Mouse (Mus musculus): ENCODE data around the gene Vsx1. TPM values are rescaled to one million over a fixed set of nuclear protein-coding genes. Genes with fewer than 3 reads are reported as not detected.

Vsx1 gene
- polyA plus RNA-seq, 1 experiment from 2014 or later, result not detected

GRCm38 (mm10) chr2:150643166-150643565, 46.0 kb downstream of the Vsx1 start:
- 80% methylated on average over 1 of the region's 1 CpGs for WGBS
- Histone ChIP-seq H3K9ac (ENCODE audit: low read length) (no peak overlapping the region), H3K36me3 (ENCODE audit: control insufficient read depth, insufficient read depth, low read length) (no peaks in the 10 kb centered on the region), H3K4me1 (replicated peaks; ENCODE audit: control insufficient read depth, insufficient read depth, low read length) (peaks cover 9% of the 10 kb centered on the region; the same call in 1 of the 2 replicates), H3K9me3 (ENCODE audit: control insufficient read depth, low read length) (no peaks in the 10 kb centered on the region), H3K4me3 (ENCODE audit: low read depth, low read length) (no peak overlapping the region), H3K4me2 (ENCODE audit: low read length) (no peak overlapping the region), H3K27me3 (replicated peaks; ENCODE audit: control insufficient read depth, insufficient read depth, low read length) (no peaks in the 10 kb centered on the region), H3K27ac (ENCODE audit: low read depth) (peak overlapping the region; percentile 43; the same call in 1 of the 2 replicates)
- ATAC-seq (replicated peaks; ENCODE audit: low FRiP score, low TSS enrichment, low read depth), result no peak
- no peak for DNase-seq (ENCODE audit: low spot score)

GRCm38 (mm10) chr2:150638370-150638733, 50.8 kb downstream of the Vsx1 start:
- no peak for ATAC-seq (replicated peaks; ENCODE audit: low FRiP score, low TSS enrichment, low read depth)
- Histone ChIP-seq H3K4me3 (ENCODE audit: low read depth, low read length) (no peak overlapping the region), H3K27ac (ENCODE audit: low read depth) (no peak overlapping the region)

GRCm38 (mm10) chr2:150637702-150638369, 51.3 kb downstream of the Vsx1 start:
- no peaks in the 10 kb centered on the region for H3K9me3 ChIP-seq (ENCODE audit: control insufficient read depth, low read length)
- no peak overlapping the region for H3K9ac ChIP-seq (ENCODE audit: low read length)
- no peak overlapping the region for H3K27ac ChIP-seq (ENCODE audit: low read depth)
- H3K4me2 ChIP-seq (ENCODE audit: low read length), result no peak overlapping the region
- ATAC-seq (replicated peaks; ENCODE audit: low FRiP score, low TSS enrichment, low read depth) (no peak), DNase-seq (ENCODE audit: low spot score) (no peak)
- H3K4me1 ChIP-seq (replicated peaks; ENCODE audit: control insufficient read depth, insufficient read depth, low read length), result no peaks in the 10 kb centered on the region
- H3K27me3 ChIP-seq (replicated peaks; ENCODE audit: control insufficient read depth, insufficient read depth, low read length), result no peaks in the 10 kb centered on the region
- 76% methylated on average over 6 of the region's 6 CpGs for WGBS
- peaks cover 7% of the 10 kb centered on the region; the same call in 1 of the 2 replicates for H3K36me3 ChIP-seq (ENCODE audit: control insufficient read depth, insufficient read depth, low read length)
- no peak overlapping the region for H3K4me3 ChIP-seq (ENCODE audit: low read depth, low read length)

More at GRCm38 (mm10) chr2:150638370-150638733, 50.8 kb downstream of the Vsx1 start:
- no peak for DNase-seq (ENCODE audit: low spot score)
- Histone ChIP-seq H3K9me3 (ENCODE audit: control insufficient read depth, low read length) (no peaks in the 10 kb centered on the region), H3K4me1 (replicated peaks; ENCODE audit: control insufficient read depth, insufficient read depth, low read length) (no peaks in the 10 kb centered on the region), H3K9ac (ENCODE audit: low read length) (no peak overlapping the region), H3K4me2 (ENCODE audit: low read length) (no peak overlapping the region), H3K36me3 (ENCODE audit: control insufficient read depth, insufficient read depth, low read length) (peaks cover 7% of the 10 kb centered on the region; the same call in 1 of the 2 replicates), H3K27me3 (replicated peaks; ENCODE audit: control insufficient read depth, insufficient read depth, low read length) (no peaks in the 10 kb centered on the region)
- 59% methylated on average over 2 of the region's 2 CpGs for WGBS

GRCm38 (mm10) chr2:150635877-150636446, 53.2 kb downstream of the Vsx1 start:
- ATAC-seq (replicated peaks; ENCODE audit: low FRiP score, low TSS enrichment, low read depth), result no peak

More at GRCm38 (mm10) chr2:150635877-150636446, 53.2 kb downstream of the Vsx1 start:
- no peaks in the 10 kb centered on the region for H3K27me3 ChIP-seq (replicated peaks; ENCODE audit: control insufficient read depth, insufficient read depth, low read length)
- H3K36me3 ChIP-seq (ENCODE audit: control insufficient read depth, insufficient read depth, low read length), result peaks cover 9% of the 10 kb centered on the region; the same call in 1 of the 2 replicates
- no peaks in the 10 kb centered on the region for H3K4me1 ChIP-seq (replicated peaks; ENCODE audit: control insufficient read depth, insufficient read depth, low read length)
- H3K27ac ChIP-seq (ENCODE audit: low read depth), result no peak overlapping the region
- no peak overlapping the region for H3K4me2 ChIP-seq (ENCODE audit: low read length)
- H3K4me3 ChIP-seq (ENCODE audit: low read depth, low read length), result no peak overlapping the region
- DNase-seq (ENCODE audit: low spot score), result no peak
- WGBS, result 79% methylated on average over 3 of the region's 3 CpGs
- H3K9me3 ChIP-seq (ENCODE audit: control insufficient read depth, low read length), result no peaks in the 10 kb centered on the region
- no peak overlapping the region for H3K9ac ChIP-seq (ENCODE audit: low read length)

Other genes starting within 250 kb of the Vsx1 start
- 7.1 and 7.7 TPM in 2 replicates for gene Zfp442, start 237.9 kb downstream of the Vsx1 start, polyA plus RNA-seq (2014; fragmentation: Nextera tagmentation; extraction: Ambion mirVana)
- gene Zfp345, start 204.3 kb downstream of the Vsx1 start, polyA plus RNA-seq (2014; fragmentation: Nextera tagmentation; extraction: Ambion mirVana), result 0.07 and 0.16 TPM in 2 replicates
- gene Cst7, start 118.9 kb downstream of the Vsx1 start, polyA plus RNA-seq (2014; fragmentation: Nextera tagmentation; extraction: Ambion mirVana), result 0.55 TPM in 2 replicates
- gene Apmap, start 80.8 kb downstream of the Vsx1 start, polyA plus RNA-seq (2014; fragmentation: Nextera tagmentation; extraction: Ambion mirVana), result 36.2 and 40.8 TPM in 2 replicates
- gene Acss1, start 20.9 kb downstream of the Vsx1 start, polyA plus RNA-seq (2014; fragmentation: Nextera tagmentation; extraction: Ambion mirVana), result 18.2 and 19.7 TPM in 2 replicates
- gene Entpd6, start 59.7 kb upstream of the Vsx1 start, polyA plus RNA-seq (2014; fragmentation: Nextera tagmentation; extraction: Ambion mirVana), result 28.0 and 30.5 TPM in 2 replicates
- 69.5 and 73.6 TPM in 2 replicates for gene Pygb, start 97.4 kb upstream of the Vsx1 start, polyA plus RNA-seq (2014; fragmentation: Nextera tagmentation; extraction: Ambion mirVana)
- 52.1 and 53.8 TPM in 2 replicates for gene Abhd12, start 215.4 kb upstream of the Vsx1 start, polyA plus RNA-seq (2014; fragmentation: Nextera tagmentation; extraction: Ambion mirVana)
- gene Gins1, start 216.0 kb upstream of the Vsx1 start, polyA plus RNA-seq (2014; fragmentation: Nextera tagmentation; extraction: Ambion mirVana), result 42.5 and 45.8 TPM in 2 replicates